Mouse (Mus musculus) hindbrain, embryonic 12.5 days (tissue): Measurements from ENCODE around the gene Fam129b. TPM values are rescaled to one million over a fixed set of nuclear protein-coding genes. Genes with fewer than 3 reads are reported as not detected.
A peak's percentile ranks its signal among the peaks of the same experiment; 100 is the strongest.

Experiments
- ATAC-seq: fragments of 200-750 bp; cut with Nextera tagmentation; 2 replicates; pipeline ENCODE4 v1.8.0; 2017; ENCODE audit warnings: moderate TSS enrichment; ENCODE audit not compliant: low FRiP score
- H3K27ac ChIP-seq: fragments of 300-500 bp; sonication (generic); 2 replicates; pipeline ENCODE4 v1.5.1; 2016; ENCODE audit warnings: mild to moderate bottlenecking
- H3K27me3 ChIP-seq: fragments of 300-500 bp; sonication (generic); 2 replicates; pipeline ENCODE4 v1.6.1; 2016; ENCODE audit warnings: mild to moderate bottlenecking
- H3K36me3 ChIP-seq: fragments of 300-500 bp; sonication (generic); 2 replicates; pipeline ENCODE4 v1.6.1; 2016; ENCODE audit warnings: mild to moderate bottlenecking
- H3K4me1 ChIP-seq: fragments of 300-500 bp; sonication (generic); 2 replicates; pipeline ENCODE4 v1.6.1; 2016
- H3K4me2 ChIP-seq: fragments of 300-500 bp; sonication (generic); replicated peaks from 2 replicates; pipeline ENCODE4 v1.6.1; 2016; ENCODE audit warnings: mild to moderate bottlenecking
- H3K4me3 ChIP-seq: fragments of 300-500 bp; sonication (generic); 2 replicates; pipeline ENCODE4 v1.5.1; 2016; ENCODE audit warnings: mild to moderate bottlenecking
- H3K9ac ChIP-seq: fragments of 300-500 bp; sonication (generic); 2 replicates; pipeline ENCODE4 v1.6.1; 2016; ENCODE audit warnings: mild to moderate bottlenecking, moderate library complexity
- H3K9me3 ChIP-seq: fragments of 300-500 bp; sonication (generic); replicated peaks from 2 replicates; pipeline ENCODE4 v1.6.1; 2016; ENCODE audit warnings: mild to moderate bottlenecking
- WGBS: fragments of 180-500 bp; shearing (Covaris S2); methylation state at CpG from one replicate; pipeline ENCODE4 v1.1.7; 2016; 5-methylcytosine and 5-hydroxymethylcytosine counted together
- polyA plus RNA-seq: library from polyadenylated mRNA; unstranded; fragments of >200 nt; fragmentation: Nextera tagmentation; extraction: Ambion mirVana; gene quantifications from 2 replicates; pipeline ENCODE4 v1.2.1, GENCODE M21; 2016

The Fam129b gene
- polyA plus RNA-seq, 1 experiment from 2014 or later: 42.2 TPM

- ATAC-seq: no peak
- Histone ChIP-seq H3K4me2 (no peak overlapping the region), H3K9ac (no peak overlapping the region), H3K4me3 (no peak overlapping the region), H3K27ac (no peak overlapping the region), H3K4me1 (peaks cover 19% of the 10 kb centered on the region), H3K9me3 (no peaks in the 10 kb centered on the region), H3K36me3 (no peaks in the 10 kb centered on the region), H3K27me3 (no peaks in the 10 kb centered on the region)
- WGBS: 88% methylated on average over 9 of the region's 9 CpGs
Observed at GRCm38 (mm10) chr2:32902126-32902525, 26.2 kb downstream of the Fam129b start.

DNA sequence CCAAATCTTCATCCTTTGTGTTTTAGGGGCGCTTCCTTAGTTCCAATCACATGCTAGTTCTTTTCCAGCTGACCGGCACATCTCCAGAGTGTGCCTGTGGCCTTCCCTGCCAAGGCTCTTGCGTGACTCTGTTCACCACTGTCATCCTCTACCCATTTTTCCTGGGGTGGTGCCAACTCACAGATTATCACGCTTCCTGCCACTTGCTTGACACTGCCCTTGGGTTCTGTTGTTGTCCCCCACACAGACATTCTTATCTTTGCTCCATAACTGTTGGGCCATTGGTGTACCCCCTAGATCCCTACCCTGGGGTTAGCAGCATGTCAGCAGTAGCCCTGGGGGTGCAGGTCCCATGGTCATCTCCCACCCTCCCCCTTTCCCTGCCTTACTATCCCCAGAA lies 27.6 kb downstream of the Fam129b start:
- WGBS: 91% methylated on average over 4 of the region's 4 CpGs
- no peak overlapping the region for H3K4me3 ChIP-seq

DNA sequence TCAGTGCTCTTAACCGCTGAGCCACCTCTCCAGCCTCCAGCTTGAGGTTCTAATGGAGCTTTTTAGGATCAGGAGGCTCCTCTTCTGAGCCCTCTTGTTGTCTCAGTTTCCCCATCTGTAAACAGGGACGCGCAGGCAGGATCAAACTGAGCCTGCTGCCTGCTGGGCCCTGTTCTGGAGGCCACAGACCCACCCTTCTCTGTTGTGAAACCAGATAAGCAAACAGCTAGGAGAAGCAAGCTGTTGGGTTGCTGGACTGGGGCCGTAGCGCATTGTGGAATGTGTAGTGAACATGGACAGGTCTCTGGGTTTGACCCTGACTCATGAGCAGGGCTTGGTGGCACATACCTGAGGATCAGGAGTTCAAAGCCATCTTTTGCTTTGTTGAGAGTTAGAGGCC lies 28.7 kb downstream of the Fam129b start:
- H3K36me3 ChIP-seq: peaks cover 4% of the 10 kb centered on the region; the same call in 1 of the 2 replicates
- no peak overlapping the region for H3K4me2 ChIP-seq
- no peaks in the 10 kb centered on the region for H3K9me3 ChIP-seq
- H3K27ac ChIP-seq: no peak overlapping the region
- ATAC-seq: no peak
- no peak overlapping the region for H3K4me3 ChIP-seq
- WGBS: 87% methylated on average over 5 of the region's 5 CpGs
- H3K4me1 ChIP-seq: peaks cover 28% of the 10 kb centered on the region
- no peaks in the 10 kb centered on the region for H3K27me3 ChIP-seq
- no peak overlapping the region for H3K9ac ChIP-seq

More for the DNA sequence above, 27.6 kb downstream of the Fam129b start:
- ATAC-seq: no peak
- H3K9ac ChIP-seq: no peak overlapping the region
- H3K27ac ChIP-seq: no peak overlapping the region
- H3K9me3 ChIP-seq: no peaks in the 10 kb centered on the region
- H3K4me2 ChIP-seq: no peak overlapping the region
- H3K36me3 ChIP-seq: no peaks in the 10 kb centered on the region
- peaks cover 22% of the 10 kb centered on the region for H3K4me1 ChIP-seq
- H3K27me3 ChIP-seq: no peaks in the 10 kb centered on the region

DNA sequence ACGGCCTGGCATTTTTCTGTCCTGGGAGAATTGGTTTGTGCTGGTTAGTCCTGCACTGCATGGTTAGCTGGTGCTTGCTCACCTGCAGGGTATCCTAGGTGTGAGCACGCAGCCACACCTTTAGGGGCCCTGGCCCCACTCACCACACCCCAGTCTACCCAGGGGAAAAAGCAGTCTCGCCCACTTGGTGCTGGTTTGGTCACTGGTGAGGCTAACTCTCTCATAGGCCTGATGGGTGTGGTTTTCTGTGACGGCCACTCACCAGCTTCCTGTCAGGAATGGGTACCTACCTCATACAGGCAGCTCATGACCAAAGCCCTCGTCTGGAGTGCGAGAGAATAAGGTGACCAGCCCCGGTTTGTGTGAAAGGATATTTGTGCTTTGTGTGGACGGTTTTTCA lies 29.4 kb downstream of the Fam129b start:
- WGBS: 81% methylated on average over 8 of the region's 8 CpGs
- no peak overlapping the region for H3K4me3 ChIP-seq
- no peak overlapping the region for H3K27ac ChIP-seq
- no peaks in the 10 kb centered on the region for H3K27me3 ChIP-seq
- H3K9me3 ChIP-seq: no peaks in the 10 kb centered on the region
- H3K9ac ChIP-seq: no peak overlapping the region
- H3K4me1 ChIP-seq: peaks cover 28% of the 10 kb centered on the region
- H3K4me2 ChIP-seq: no peak overlapping the region
- ATAC-seq: no peak
- H3K36me3 ChIP-seq: peaks cover 9% of the 10 kb centered on the region

GRCm38 (mm10) chr2:32907442-32907841 lies 31.5 kb downstream of the Fam129b start:
- 56% methylated on average over 8 of the region's 8 CpGs for WGBS
- Histone ChIP-seq H3K4me2 (no peak overlapping the region), H3K4me3 (no peak overlapping the region), H3K4me1 (peaks cover 28% of the 10 kb centered on the region), H3K9me3 (no peaks in the 10 kb centered on the region), H3K27ac (peak overlapping the region; percentile 74), H3K36me3 (peaks cover 24% of the 10 kb centered on the region), H3K27me3 (no peaks in the 10 kb centered on the region), H3K9ac (no peak overlapping the region)
- no peak for ATAC-seq

DNA sequence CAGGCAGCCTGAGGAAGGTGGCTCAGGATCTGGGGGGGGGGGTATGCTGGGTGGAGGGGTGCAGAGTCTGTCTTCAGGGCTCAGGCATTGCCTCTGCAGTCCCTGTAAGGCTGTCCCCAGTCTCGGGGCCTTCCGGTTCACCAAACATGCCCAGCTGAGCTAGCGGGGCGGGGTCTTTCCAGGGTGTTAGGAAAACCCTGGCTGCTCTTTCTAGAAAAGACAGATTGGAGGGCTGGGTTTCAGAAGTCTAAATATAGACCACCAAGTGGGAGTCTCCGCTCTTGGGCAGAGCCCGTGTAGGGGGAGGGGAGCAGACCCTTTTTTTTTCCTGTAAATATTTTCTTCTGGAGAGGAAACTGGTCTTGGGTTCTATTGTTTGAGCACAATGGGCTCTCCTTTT lies 32.4 kb downstream of the Fam129b start:
- H3K9ac ChIP-seq: no peak overlapping the region
- WGBS: 4% methylated on average over 6 of the region's 6 CpGs
- H3K27ac ChIP-seq: peak overlapping the region; percentile 74
- H3K9me3 ChIP-seq: no peaks in the 10 kb centered on the region
- peaks cover 24% of the 10 kb centered on the region for H3K36me3 ChIP-seq
- H3K4me1 ChIP-seq: peaks cover 28% of the 10 kb centered on the region
- no peak overlapping the region for H3K4me3 ChIP-seq
- no peak; the same call in 1 of the 2 replicates for ATAC-seq
- no peaks in the 10 kb centered on the region for H3K27me3 ChIP-seq
- H3K4me2 ChIP-seq: no peak overlapping the region

GRCm38 (mm10) chr2:32908796-32909195 lies 32.9 kb downstream of the Fam129b start:
- H3K4me2 ChIP-seq: no peak overlapping the region
- no peak overlapping the region for H3K9ac ChIP-seq
- H3K4me1 ChIP-seq: peaks cover 28% of the 10 kb centered on the region
- WGBS: 32% methylated on average over 11 of the region's 11 CpGs
- H3K36me3 ChIP-seq: peaks cover 24% of the 10 kb centered on the region
- ATAC-seq: no peak
- no peak overlapping the region for H3K4me3 ChIP-seq
- no peaks in the 10 kb centered on the region for H3K27me3 ChIP-seq
- H3K9me3 ChIP-seq: no peaks in the 10 kb centered on the region
- peak overlapping the region; percentile 74 for H3K27ac ChIP-seq

DNA sequence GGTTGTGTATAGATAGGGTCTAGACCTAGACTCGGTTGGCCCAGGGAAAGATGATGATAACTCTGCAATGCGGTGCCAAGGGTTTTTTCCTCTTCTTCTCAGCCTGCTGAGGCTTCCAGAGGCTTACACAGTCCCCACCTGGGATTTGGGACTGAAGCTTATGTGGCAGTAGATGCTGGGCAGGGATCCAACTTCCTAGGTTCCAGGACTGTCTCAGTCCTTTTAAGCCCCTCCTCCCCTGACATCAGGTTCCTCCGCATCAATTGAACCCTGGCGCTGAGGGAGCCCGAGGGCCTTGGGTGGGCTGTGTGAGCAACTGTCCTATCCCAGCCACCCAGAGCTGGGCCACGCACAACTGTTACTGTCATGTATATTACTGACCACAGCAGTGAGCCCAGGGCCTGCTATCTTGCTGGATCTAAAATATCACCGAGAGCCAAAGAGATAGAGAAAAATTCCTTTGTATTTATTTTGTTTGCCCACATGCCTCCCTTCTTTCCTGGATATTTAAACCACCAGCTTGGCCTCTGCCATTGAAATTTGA lies 35.8 kb downstream of the Fam129b start:
- Histone ChIP-seq H3K27me3 (no peaks in the 10 kb centered on the region), H3K27ac (0 out of 2 replicates have a peak overlapping the region, but pooled peaks have one; percentile 12), H3K9ac (no peak overlapping the region), H3K4me2 (no peak overlapping the region), H3K9me3 (no peaks in the 10 kb centered on the region), H3K36me3 (peaks cover 35% of the 10 kb centered on the region), H3K4me1 (peaks cover 32% of the 10 kb centered on the region), H3K4me3 (no peak overlapping the region)
- 86% methylated on average over 7 of the region's 7 CpGs for WGBS
- ATAC-seq: no peak

- no peak for ATAC-seq
- Histone ChIP-seq H3K36me3 (peaks cover 37% of the 10 kb centered on the region), H3K4me2 (no peak overlapping the region), H3K4me3 (no peak overlapping the region), H3K4me1 (peaks cover 26% of the 10 kb centered on the region), H3K9me3 (no peaks in the 10 kb centered on the region), H3K27ac (no peak overlapping the region), H3K9ac (no peak overlapping the region), H3K27me3 (no peaks in the 10 kb centered on the region)
- WGBS: 30% methylated on average over 19 of the region's 19 CpGs
Observed at GRCm38 (mm10) chr2:32912210-32912804, 36.4 kb downstream of the Fam129b start.

- WGBS: 61% methylated on average over 5 of the region's 5 CpGs
Observed at GRCm38 (mm10) chr2:32914362-32914761, 38.4 kb downstream of the Fam129b start.

GRCm38 (mm10) chr2:32914896-32915295 lies 39.0 kb downstream of the Fam129b start:
- Histone ChIP-seq H3K27ac (0 out of 2 replicates have a peak overlapping the region, but pooled peaks have one; percentile 25), H3K27me3 (no peaks in the 10 kb centered on the region), H3K4me2 (no peak overlapping the region), H3K36me3 (peaks cover 49% of the 10 kb centered on the region), H3K4me1 (peaks cover 8% of the 10 kb centered on the region), H3K9me3 (no peaks in the 10 kb centered on the region), H3K4me3 (no peak overlapping the region), H3K9ac (0 out of 2 replicates have a peak overlapping the region, but pooled peaks have one; percentile 5)
- 0 out of 2 replicates have a peak, but pooled peaks have one; percentile 32 for ATAC-seq
- 43% methylated on average over 3 of the region's 3 CpGs for WGBS

More at GRCm38 (mm10) chr2:32914362-32914761, 38.4 kb downstream of the Fam129b start:
- Histone ChIP-seq H3K4me2 (no peak overlapping the region), H3K36me3 (peaks cover 47% of the 10 kb centered on the region), H3K27ac (peak overlapping the region; percentile 25), H3K4me3 (no peak overlapping the region), H3K9me3 (no peaks in the 10 kb centered on the region), H3K27me3 (no peaks in the 10 kb centered on the region), H3K9ac (peak overlapping the region; percentile 5; the same call in 1 of the 2 replicates), H3K4me1 (peaks cover 8% of the 10 kb centered on the region)
- ATAC-seq: no peak

GRCm38 (mm10) chr2:32917526-32917925 lies 41.6 kb downstream of the Fam129b start:
- no peak overlapping the region for H3K9ac ChIP-seq
- no peak overlapping the region for H3K27ac ChIP-seq

GRCm38 (mm10) chr2:32918391-32918790 lies 42.5 kb downstream of the Fam129b start:
- no peaks in the 10 kb centered on the region for H3K27me3 ChIP-seq
- no peak for ATAC-seq
- H3K36me3 ChIP-seq: peaks cover 66% of the 10 kb centered on the region
- no peak overlapping the region for H3K27ac ChIP-seq
- H3K4me2 ChIP-seq: no peak overlapping the region
- no peak overlapping the region for H3K9ac ChIP-seq
- WGBS: 60% methylated on average over 9 of the region's 9 CpGs
- no peak overlapping the region for H3K4me3 ChIP-seq
- H3K4me1 ChIP-seq: peaks cover 8% of the 10 kb centered on the region
- H3K9me3 ChIP-seq: no peaks in the 10 kb centered on the region

More at GRCm38 (mm10) chr2:32917526-32917925, 41.6 kb downstream of the Fam129b start:
- Histone ChIP-seq H3K4me1 (peaks cover 8% of the 10 kb centered on the region), H3K4me3 (no peak overlapping the region), H3K9me3 (no peaks in the 10 kb centered on the region), H3K4me2 (no peak overlapping the region), H3K27me3 (no peaks in the 10 kb centered on the region), H3K36me3 (peaks cover 57% of the 10 kb centered on the region)
- 78% methylated on average over 11 of the region's 11 CpGs for WGBS
- no peak for ATAC-seq
